Mouse (Mus musculus) C2C12 (cell line): ENCODE data around the gene Nrg4.

Experiments
- CEBPB ChIP-seq: IDR thresholded peaks from one replicate; pipeline ENCODE4 v1.6.1; 2011; ENCODE audit warnings: low read depth, mild to moderate bottlenecking, control low read depth, moderate library complexity
- CTCF ChIP-seq: IDR thresholded peaks from one replicate; pipeline ENCODE4 v1.5.1; 2011; ENCODE audit not compliant: control insufficient read depth, insufficient read depth, insufficient read length
- FOSL1 ChIP-seq: IDR thresholded peaks from one replicate; pipeline ENCODE4 v1.8.0; 2011; ENCODE audit warnings: mild to moderate bottlenecking, low read length; ENCODE audit not compliant: poor library complexity, insufficient read depth, severe bottlenecking
- MYOD1 ChIP-seq: IDR thresholded peaks from one replicate; pipeline ENCODE4 v1.6.1; 2011; ENCODE audit warnings: low read depth; ENCODE audit not compliant: control insufficient read depth, insufficient read length
- MYOG ChIP-seq: IDR thresholded peaks from one replicate; pipeline ENCODE4 v1.6.1; 2011; ENCODE audit not compliant: control insufficient read depth, insufficient read length; ENCODE audit errors: extremely low read depth

DNA sequence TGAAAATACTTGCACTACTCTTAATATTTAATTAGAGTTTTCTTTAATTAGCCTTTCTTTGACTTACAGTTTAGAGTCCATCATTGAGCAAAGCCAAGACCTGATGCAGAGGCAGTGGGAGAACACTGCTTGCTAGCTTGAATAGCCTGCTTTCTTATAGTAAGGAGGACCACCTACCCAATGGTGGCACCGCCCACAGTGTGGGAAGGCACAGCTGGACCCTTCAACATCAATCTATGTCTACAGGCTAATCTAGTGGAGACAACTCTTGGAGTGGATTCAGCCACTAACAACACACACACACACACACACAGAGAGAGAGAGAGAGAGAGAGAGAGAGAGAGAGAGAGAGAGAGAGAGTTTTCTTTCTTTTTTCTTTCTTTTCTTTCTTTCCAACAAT lies 1.6 kb downstream of the Nrg4 start:
- TF ChIP-seq CTCF = no peak
- TF ChIP-seq CEBPB = no peak
- no peak for TF ChIP-seq MYOD1
- TF ChIP-seq MYOG = no peak
- no peak for TF ChIP-seq FOSL1
